Mouse (Mus musculus) left cerebral cortex, adult 9 months (tissue): ENCODE data around the gene Magea2.
A peak's percentile ranks its signal among the peaks of the same experiment; 100 is the strongest.
"Not testable (repeated sequence)": the region's sequence is repeated elsewhere in the genome, so short reads cannot be mapped to it uniquely, and the experiment has no call there.

ENCODE experiments used
- DNase-seq, 2 experiments: peaks; one replicate each; pipeline ENCODE4 v3.0.0; 2022; ENCODE audit warnings: low spot score in 2 of 2

Gene Magea2

DNA sequence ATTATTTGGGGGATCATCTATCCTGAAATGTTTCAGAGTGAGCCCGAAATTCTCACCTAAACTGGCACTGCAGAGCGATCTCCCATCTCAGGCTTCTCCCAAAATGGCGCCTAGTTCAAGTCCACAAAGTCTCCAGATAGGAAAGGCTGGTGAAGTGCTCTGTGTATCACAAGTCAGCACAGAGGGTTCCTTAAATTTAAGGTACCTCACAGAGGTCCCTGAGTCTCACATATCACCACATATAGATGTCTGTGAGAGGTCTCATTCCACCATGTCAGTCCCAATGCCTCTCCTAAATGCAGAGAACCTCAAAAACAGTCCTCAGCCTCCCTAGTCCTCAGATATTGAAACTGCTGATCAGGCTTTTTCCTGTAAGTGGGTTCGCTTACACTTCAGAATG is at the start of gene Magea2:
Magea2 (minus strand) TSS at position 101 of the 400 bp plus-strand sequence.
- DNase-seq, result not testable (repeated sequence)

DNA sequence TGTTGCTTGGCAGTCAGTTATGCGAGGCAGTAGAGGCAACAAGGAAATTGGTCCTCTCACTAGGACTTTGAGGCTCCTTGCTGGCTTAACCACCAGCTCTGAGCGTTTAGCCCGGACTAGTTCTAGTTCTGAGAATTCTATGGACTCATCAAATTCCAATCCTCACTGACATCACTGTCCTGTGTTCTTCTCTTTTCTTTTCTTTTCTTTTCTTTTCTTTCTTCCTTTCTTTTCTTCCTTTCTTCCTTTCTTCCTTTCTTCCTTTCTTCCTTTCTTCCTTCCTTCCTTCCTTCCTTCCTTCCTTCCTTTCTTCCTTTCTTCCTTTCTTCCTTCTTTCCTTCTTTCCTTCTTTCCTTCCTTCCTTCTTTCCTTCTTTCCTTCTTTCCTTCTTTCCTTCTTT is 34.8 kb upstream of the Magea2 start, which contains the start of gene Cldn34b2:
Cldn34b2 (minus strand) TSS at position 101 of the 400 bp plus-strand sequence.
- not testable (repeated sequence) for DNase-seq

DNA sequence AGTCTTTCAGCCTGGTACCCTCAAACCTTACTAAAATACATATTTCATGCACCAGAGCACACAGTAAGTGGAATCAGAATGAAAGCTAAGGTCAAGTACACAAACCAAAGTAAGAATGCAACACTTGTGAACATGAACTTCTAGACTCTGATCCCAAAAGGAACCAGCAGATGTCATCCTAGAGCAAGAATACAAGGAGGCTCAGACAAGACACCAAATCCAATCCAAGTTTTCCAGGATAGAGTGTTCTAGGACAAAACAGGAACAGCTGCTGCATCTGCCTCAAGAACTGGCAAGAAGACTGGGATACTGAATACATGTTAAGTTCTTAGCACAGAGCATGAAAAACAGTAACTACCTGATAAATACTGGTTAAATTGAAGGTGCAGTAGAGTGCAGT is 4.6 kb upstream of the Magea2 start:
- peak; percentile 0 to 33 for DNase-seq

DNA sequence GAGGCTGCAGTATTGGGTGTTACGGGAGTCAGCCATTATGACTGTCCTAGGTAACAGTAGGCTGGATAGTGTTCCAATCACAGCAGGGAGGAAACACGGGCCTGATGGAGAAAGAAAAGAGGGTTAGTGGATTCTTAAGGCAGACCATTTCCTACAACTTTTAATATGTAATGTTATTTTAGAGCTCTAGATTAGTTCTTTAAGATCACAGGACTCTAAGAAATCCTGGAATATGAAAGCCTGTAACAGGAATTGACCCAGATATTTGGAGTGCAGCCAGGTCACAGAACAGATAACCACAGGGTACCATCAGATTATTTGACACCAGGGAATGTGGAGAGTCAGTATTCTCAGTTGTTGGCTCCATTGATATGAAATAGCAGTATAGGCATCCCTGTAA is 3.8 kb downstream of the Magea2 start, which contains the start of gene Magea1:
Magea1 (minus strand) TSS at position 101 of the 400 bp plus-strand sequence.
- DNase-seq, result not testable (repeated sequence)

DNA sequence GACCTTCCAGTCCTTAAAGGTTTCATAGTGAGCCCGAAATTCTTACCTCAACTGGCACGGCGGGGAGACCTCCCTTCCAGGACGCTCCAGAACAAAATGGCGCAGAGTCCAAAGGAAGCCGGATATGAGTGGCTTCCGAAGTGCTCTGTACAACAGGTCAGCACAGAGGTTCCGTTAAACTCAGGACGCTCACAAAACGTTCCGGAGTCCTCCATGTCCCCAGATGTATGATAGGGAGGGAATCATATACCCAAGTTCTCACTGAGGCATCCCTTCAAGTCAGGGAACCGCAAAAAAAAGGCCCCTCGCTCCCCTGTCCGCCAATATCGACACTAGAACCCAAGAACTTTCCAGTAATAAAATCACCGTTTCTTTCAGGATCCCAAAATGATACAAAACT is 30.4 kb downstream of the Magea2 start, which contains the start of gene Magea5:
Magea5 (minus strand) TSS at position 101 of the 400 bp plus-strand sequence.
- not testable (repeated sequence) for DNase-seq

DNA sequence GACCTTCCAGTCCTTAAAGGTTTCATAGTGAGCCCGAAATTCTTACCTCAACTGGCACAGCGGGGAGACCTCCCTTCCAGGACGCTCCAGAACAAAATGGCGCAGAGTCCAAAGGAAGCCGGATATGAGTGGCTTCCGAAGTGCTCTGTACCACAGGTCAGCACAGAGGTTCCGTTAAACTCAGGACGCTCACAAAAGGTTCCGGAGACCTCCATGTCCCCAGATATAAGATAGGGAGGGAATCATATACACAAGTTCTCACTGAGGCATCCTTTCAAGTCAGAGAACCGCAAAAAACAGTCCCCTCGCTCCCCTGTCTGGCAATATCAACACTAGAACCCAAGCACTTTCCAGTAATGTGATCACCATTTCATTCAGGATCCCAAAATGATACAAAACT is 97.7 kb downstream of the Magea2 start, which contains the start of gene Magea8:
Magea8 (minus strand) TSS at position 101 of the 400 bp plus-strand sequence.
- DNase-seq, result not testable (repeated sequence)
